Mouse (Mus musculus) T-helper 17 cell (primary cell): ENCODE results near the gene Wwc1.

Source experiments
- in situ Hi-C, 2 experiments: fragments of 300-600 bp; cut with MboI, MseI; formaldehyde crosslinking; loops; 1 replicate in 1 of 2; 2 replicates in 1 of 2; pipeline ENCODE4 v1.15.1; 2025; ENCODE audit warnings: high pct_unique_total_duplicates in 2 of 2

Gene Wwc1

GRCm38 (mm10) chr11:35840282-35840681 is 140.0 kb downstream of the Wwc1 start:
- in situ Hi-C loops: loop anchor here in 1 of 2 experiments (25.0 kb wide), 1 partner anchor 1003 kb away; the partner anchor contains the start of gene Spdl1

- in situ Hi-C loops: loop anchor here (10.0 to 25.0 kb wide), 3 partner anchors 1001 to 1304 kb away; partner anchors contain the start of gene Spdl1 (in 2 of the 2)
Observed at GRCm38 (mm10) chr11:35838345-35839338, 141.7 kb downstream of the Wwc1 start.

DNA sequence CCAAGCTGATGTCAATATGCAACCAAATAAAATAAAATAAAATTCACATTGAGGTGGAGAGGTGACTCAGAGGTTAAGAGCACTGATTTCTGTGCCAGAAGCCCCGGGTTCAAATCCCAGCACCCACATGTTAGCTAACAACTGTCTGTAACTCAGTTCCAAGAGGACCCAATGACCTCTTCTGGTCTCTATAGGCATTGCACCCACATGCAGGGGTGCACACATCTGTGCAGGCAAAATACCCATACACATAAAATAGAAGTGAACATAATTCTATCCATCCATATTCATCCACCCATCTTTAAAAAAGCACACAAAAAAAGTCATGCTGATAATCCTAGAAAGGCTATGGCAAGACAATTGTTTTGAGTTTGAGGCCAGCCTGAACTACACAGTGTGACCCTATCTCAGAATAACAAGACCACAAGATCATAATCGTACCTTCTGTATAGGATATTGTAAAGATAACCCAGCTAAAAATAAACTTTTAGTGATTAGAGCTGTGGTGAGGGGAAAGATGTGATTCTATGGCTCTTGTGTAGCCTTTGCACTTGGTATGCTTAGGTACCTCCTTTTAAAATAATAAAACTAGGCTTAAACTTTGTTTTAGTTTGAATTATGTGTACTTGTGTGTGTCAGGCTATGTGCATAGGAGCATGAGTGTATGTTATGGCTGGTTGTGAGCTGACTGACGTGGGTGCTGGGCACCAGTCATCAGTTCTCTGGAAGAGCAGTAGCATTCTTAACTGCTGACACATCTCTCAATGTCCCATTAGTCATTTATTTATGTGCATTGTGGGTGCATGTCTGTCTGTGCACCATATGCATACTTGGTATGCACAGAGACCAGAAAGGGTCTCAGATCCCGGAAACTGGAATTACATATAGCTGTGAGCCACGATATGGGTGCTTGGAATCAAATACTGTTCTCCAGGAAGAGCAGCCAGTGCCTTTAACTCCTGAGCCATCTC is 142.9 kb downstream of the Wwc1 start:
- in situ Hi-C loops: loop anchor here (10.0 to 25.0 kb wide), 3 partner anchors 1000 to 1303 kb away; partner anchors contain the start of gene Spdl1 (in 2 of the 2)

- in situ Hi-C loops: loop anchor here (5.0 to 25.0 kb wide), 5 partner anchors 37 to 1299 kb away; partner anchors contain the start of genes Pank3 (in 2 of the 2), Spdl1 (in 2 of the 2) and Fbll1 (in 1 of the 2)
Observed at GRCm38 (mm10) chr11:35834022-35834760, 146.1 kb downstream of the Wwc1 start, which contains the start of gene Rars. Gene Rars (minus strand): TSS chr11:35834506.

DNA sequence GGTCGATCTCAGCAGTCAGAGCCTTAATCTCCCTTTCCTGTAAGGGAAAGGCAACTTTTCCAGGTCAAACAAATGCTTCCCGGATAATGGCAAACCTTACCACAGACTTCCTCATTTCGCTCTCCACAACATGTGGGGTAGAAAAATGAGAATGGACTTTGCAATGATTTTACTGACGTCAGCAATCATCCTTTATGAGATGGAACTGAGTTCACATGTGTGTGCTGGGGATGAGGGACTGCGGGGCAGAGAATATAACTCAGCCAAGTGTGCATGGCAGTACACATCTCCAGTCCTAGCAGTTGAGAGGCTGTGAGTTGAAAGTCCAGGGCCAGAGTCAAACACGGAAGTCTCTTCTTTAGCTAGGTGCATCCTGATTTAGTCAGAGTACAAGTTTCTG is 147.1 kb downstream of the Wwc1 start:
- in situ Hi-C loops: loop anchor here (5.0 to 25.0 kb wide), 5 partner anchors 36 to 1298 kb away; partner anchors contain the start of genes Pank3 (in 2 of the 2), Spdl1 (in 2 of the 2) and Fbll1 (in 1 of the 2)

- in situ Hi-C loops: loop anchor here (5.0 to 25.0 kb wide), 5 partner anchors 35 to 1297 kb away; partner anchors contain the start of genes Pank3 (in 2 of the 2), Spdl1 (in 2 of the 2) and Fbll1 (in 1 of the 2)
Observed at GRCm38 (mm10) chr11:35832139-35832538, 148.2 kb downstream of the Wwc1 start.

GRCm38 (mm10) chr11:35827714-35828113 is 152.6 kb downstream of the Wwc1 start:
- in situ Hi-C loops: loop anchor here in 1 of 2 experiments (25.0 kb wide), 1 partner anchor 990 kb away; the partner anchor contains the start of gene Spdl1

GRCm38 (mm10) chr11:35816316-35816715 is 164.0 kb downstream of the Wwc1 start:
- in situ Hi-C loops: no loop called here

- in situ Hi-C loops: no loop called here
Observed at GRCm38 (mm10) chr11:35811458-35811857, 168.9 kb downstream of the Wwc1 start.

GRCm38 (mm10) chr11:35801332-35801731 is 179.0 kb downstream of the Wwc1 start:
- in situ Hi-C loops: no loop called here

GRCm38 (mm10) chr11:35798874-35799273 is 181.5 kb downstream of the Wwc1 start, which contains the start of gene Fbll1:
Gene Fbll1 (minus strand): TSS chr11:35798884.
- in situ Hi-C loops: loop anchor here in 1 of 2 experiments (5.0 to 25.0 kb wide), 2 partner anchors 33 to 1087 kb away; partner anchors contain the start of gene Rars

- in situ Hi-C loops: loop anchor here in 1 of 2 experiments (5.0 to 25.0 kb wide), 2 partner anchors 34 to 1086 kb away; partner anchors contain the start of gene Rars
Observed at GRCm38 (mm10) chr11:35798495-35798820, 181.9 kb downstream of the Wwc1 start.

DNA sequence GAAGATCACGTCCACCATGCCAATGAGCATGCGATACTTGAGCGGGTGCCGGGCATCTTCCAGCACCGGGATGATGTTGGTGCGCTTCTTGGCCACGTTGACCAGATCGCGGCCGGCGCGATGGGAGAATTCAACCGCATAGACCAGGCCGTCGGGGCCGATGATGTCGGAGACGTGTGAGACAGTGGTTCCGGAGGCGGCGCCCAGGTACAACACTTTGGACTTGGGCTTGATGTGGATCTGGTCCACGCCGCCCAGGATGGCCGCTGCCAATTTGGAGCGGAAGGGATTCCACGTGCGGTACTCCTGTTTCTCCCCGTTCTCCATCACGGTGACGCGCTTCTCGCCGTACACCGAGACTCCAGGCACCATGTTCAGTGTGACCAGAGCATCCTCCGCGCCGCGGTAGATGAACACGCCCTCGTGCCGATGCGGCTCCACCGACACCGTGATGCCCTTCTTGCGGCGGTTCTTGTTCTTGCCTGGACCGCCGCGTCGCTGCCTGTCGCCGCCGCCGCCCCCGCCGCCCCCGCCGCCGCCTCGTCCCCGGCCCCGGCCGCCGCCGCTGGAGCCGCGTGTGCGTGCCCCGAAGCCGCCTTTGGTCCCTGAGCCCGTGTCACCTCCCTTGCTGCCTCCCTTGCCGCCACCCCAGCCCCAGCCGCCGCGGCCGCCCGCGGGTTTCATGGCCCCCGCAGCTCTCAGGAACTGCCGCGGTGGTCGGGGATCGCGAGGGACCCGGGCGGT is 182.4 kb downstream of the Wwc1 start:
- in situ Hi-C loops: loop anchor here in 1 of 2 experiments (5.0 to 25.0 kb wide), 2 partner anchors 34 to 1086 kb away; partner anchors contain the start of gene Rars

DNA sequence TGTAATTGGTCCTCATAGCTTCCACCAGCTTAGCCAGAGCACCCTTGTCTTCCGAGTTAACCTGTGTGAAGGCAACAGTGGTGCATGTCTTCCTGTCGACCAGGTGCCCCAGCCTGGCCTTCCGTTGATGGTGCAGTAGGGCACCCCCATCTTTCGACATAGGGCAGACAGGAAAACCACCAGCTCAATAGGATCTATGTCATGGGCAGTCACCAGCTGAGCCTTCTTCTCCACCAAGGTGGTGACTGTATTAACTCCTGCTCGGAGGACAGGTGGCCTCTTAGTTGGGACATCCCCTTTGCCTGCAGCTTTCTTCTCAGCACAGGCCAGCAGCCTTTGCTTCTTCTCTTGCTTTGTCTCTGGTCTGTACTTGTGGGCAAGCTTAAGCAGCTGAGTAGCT is 187.5 kb downstream of the Wwc1 start:
- in situ Hi-C loops: loop anchor here in 1 of 2 experiments (25.0 kb wide), 1 partner anchor 1080 kb away; no protein-coding TSS in a partner anchor

DNA sequence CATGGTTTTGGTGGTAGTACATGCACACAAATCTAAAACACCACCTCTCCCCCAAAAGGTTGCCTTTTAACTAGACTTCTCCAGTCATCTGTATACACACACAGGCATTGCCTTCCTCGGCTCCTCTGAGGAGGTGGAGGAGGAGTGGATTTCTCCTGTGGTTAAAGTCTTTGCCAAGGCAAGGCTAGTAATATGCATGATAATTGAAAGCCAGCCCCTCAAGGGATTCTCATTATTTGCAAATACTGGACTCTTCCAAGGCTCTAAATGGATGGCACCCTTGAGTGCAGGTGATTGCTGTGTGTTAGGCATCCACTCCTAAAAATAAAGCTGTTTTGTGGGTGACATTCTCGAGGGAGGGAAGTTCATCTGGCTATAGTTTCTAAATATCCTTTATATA is 191.9 kb downstream of the Wwc1 start:
- in situ Hi-C loops: loop anchor here in 1 of 2 experiments (25.0 kb wide), 1 partner anchor 1076 kb away; no protein-coding TSS in a partner anchor
